Mouse (Mus musculus) Patski (cell line): ENCODE measurements at regions not wholly inside any gene's neighbourhood (a gene's known extent, or its start where the extent isn't known, plus 50 kb on each side); places are given as distances from the start of the nearest gene placed in this dataset.

ENCODE experiments used
- ATAC-seq: fragments of 100-300 bp; one replicate; pipeline ENCODE4 v1.8.0; 2021
- CTCF ChIA-PET: fragments of 350-600 bp; sonication (Branson Sonifier 250); formaldehyde crosslinking; loops from one replicate; lab custom pipeline; 2022; ENCODE audit warnings: inconsistent platforms; lab: Charles Lee
- POLR2A ChIA-PET: fragments of 350-600 bp; sonication (Branson Sonifier 250); formaldehyde crosslinking; loops from one replicate; lab custom pipeline; 2022; ENCODE audit warnings: antibody characterized with exemption, inconsistent platforms; lab: Charles Lee
- DNase-seq: peaks from one replicate; pipeline ENCODE4 v3.0.0-alpha.2; 2011; ENCODE audit warnings: low read depth, low spot score
- H3K27me3 ChIP-seq: fragments of 371-371 bp; one replicate; pipeline ENCODE4 v1.5.1; 2021
- CTCF ChIP-seq: fragments of 100-300 bp; IDR thresholded peaks from one replicate; pipeline ENCODE4 v1.5.1; 2021
- in situ Hi-C: fragments of 300-500 bp; cut with MboI; formaldehyde crosslinking; loops from 3 replicates; pipeline ENCODE4 v1.11.1; 2018; ENCODE audit warnings: low pct_unique_long_range_greater_than_20kb, mixed read lengths

GRCm38 (mm10) chr6:89003197-89003923 is 101.3 kb downstream of the Tpra1 start:
- CTCF ChIA-PET, result interaction anchor here (0.6 to 2.4 kb wide), 3 partner anchors 24 to 68 kb away, joined by 3 to 8 read pairs (median 7); no protein-coding TSS in a partner anchor

DNA sequence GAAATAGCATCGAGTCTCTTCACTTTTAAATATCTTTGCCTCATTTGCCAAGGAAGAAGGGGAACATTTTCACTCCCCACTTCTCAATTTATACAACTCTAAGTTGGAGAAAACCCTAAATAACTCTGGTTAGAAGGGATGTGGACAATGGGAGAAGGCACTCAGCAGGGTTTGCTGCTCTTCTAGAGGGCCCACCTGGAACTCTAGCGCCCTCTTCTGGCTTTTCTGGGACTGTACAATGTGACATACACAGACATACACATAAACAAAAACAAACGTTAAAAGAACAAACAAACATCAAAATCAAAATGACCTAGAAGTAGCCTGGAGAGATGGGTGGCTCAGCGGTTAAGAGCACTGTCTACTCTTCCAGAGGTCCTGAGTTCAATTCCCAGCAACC is 103.0 kb downstream of the Tpra1 start:
- no peak for ATAC-seq
- CTCF ChIA-PET, result interaction anchor here (2.1 to 2.4 kb wide), 2 partner anchors 25 to 70 kb away, joined by 7 to 8 read pairs; no protein-coding TSS in a partner anchor

More at GRCm38 (mm10) chr6:89003197-89003923, 101.3 kb downstream of the Tpra1 start:
- TF ChIP-seq CTCF, result no peak
- H3K27me3 ChIP-seq, result no peaks in the 10 kb centered on the region
- in situ Hi-C loops, result loop anchor here (5.0 kb wide), 1 partner anchor 66 kb away; no protein-coding TSS in a partner anchor
- POLR2A ChIA-PET, result no interaction called here
- ATAC-seq, result no peak
- no peak for DNase-seq

GRCm38 (mm10) chr6:89006997-89007396 is 104.9 kb downstream of the Tpra1 start:
- CTCF ChIA-PET, result interaction anchor here (0.7 to 1.6 kb wide), 6 partner anchors 13 to 67 kb away, joined by 3 to 6 read pairs (median 3); no protein-coding TSS in a partner anchor
- H3K27me3 ChIP-seq, result no peaks in the 10 kb centered on the region
- POLR2A ChIA-PET, result interaction anchor here (0.6 to 0.7 kb wide), 2 partner anchors 42 to 646 kb away, joined by 3 to 4 read pairs; no protein-coding TSS in a partner anchor
- in situ Hi-C loops, result no loop called here
- ATAC-seq (no peak), DNase-seq (no peak)
- TF ChIP-seq CTCF, result no peak

More for the DNA sequence above, 103.0 kb downstream of the Tpra1 start:
- TF ChIP-seq CTCF, result no peak
- no peaks in the 10 kb centered on the region for H3K27me3 ChIP-seq
- POLR2A ChIA-PET, result no interaction called here
- in situ Hi-C loops, result no loop called here
- DNase-seq, result no peak

DNA sequence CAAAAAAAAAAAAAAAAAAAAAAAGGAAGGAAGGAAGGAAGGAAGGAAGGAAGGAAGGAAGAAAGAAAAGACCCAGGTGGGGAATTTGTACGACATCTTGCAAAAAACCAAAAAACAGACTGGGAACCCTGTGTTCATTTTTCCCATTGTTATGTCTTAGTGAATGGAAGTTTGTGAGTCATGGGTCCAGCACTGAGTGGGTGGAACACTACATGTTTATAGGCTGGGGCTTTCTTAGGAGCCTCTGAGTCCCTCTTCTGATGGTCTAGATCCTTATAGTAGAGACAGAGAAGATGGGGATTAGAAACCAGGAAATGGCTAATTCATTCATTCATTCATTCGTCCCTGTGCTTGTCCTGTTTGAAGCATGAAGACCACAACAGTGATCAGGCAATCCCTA is 105.5 kb downstream of the Tpra1 start:
- CTCF ChIA-PET, result interaction anchor here (1.2 kb wide), 1 partner anchor 14 kb away, joined by 3 read pairs; no protein-coding TSS in a partner anchor
- no peaks in the 10 kb centered on the region for H3K27me3 ChIP-seq
- ATAC-seq (no peak), DNase-seq (no peak)
- POLR2A ChIA-PET, result interaction anchor here (0.6 to 0.7 kb wide), 2 partner anchors 43 to 646 kb away, joined by 3 to 4 read pairs; no protein-coding TSS in a partner anchor
- in situ Hi-C loops, result no loop called here
- no peak for TF ChIP-seq CTCF

DNA sequence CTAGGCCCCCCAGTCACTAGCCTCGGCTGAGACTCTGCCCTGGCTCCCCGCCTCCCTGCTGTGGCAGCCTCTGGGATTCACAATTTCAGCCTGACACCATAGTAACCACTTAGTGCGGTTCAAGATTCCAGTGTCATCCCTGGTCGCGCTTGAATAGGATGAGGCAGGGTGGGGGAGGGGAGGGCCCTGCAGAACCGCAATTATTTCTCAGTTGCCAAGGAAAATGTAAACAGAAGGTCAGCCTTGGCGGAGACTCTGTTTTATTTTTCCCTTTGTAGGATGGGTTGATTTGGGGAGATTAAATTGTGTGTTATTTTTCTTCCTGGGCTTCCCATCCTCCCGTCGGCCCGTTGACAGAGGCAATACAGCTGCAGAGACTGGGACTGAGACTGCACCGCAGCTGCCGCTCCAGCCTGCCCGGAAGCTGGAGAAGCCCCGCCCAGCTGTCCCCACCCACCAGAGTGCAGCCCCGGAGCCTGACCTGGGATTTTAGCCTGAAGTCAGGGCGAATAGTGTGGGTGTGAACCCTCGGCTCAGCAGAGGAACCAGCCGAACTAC is 106.6 kb downstream of the Tpra1 start:
- ChIA-PET POLR2A (no interaction called here), CTCF (interaction anchor here (0.9 kb wide), 1 partner anchor 73 kb away, joined by 3 read pairs; no protein-coding TSS in a partner anchor)
- ATAC-seq (peak; percentile 41), DNase-seq (peak; percentile 43)
- no peaks in the 10 kb centered on the region for H3K27me3 ChIP-seq
- no peak for TF ChIP-seq CTCF
- in situ Hi-C loops, result no loop called here

DNA sequence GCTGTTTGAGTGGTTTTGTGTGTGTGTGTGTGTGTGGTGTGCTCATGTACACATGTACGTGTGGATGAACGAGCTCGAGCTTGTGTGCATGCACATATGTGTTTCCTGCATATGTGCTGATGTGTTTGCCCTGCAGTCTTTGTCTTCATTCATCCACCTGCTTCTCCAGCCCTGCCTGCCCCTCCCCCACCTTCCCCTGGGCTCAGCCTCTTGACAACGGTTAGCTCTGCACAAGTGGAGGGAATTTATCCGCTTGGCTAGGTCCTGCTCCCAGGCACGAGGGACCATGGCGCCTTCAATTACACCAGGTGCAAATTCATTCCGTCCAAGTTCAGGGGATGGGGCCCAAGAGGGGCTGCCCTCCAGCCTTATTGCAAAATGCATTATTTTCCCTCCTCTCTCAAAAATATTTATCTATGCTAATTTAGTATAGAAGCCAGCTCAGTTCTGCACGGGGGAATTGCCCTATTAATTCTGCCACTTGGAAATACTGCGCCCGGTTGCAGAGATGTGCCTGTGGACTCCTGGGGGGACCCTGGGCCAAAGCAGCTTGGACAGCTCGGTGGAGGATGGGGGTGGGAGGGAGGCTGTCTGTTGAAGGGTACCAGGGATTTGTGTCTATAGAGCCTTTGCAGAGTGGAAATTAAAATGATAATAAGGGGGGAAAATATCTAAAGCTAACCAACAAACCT is 111.1 kb downstream of the Tpra1 start:
- ChIA-PET CTCF (interaction anchor here (1.0 to 1.5 kb wide), 2 partner anchors 23 to 49 kb away, joined by 3 to 4 read pairs; no protein-coding TSS in a partner anchor), POLR2A (no interaction called here)
- in situ Hi-C loops, result no loop called here
- TF ChIP-seq CTCF, result no peak
- no peak for DNase-seq
- H3K27me3 ChIP-seq, result no peaks in the 10 kb centered on the region
- no peak for ATAC-seq

GRCm38 (mm10) chr6:89013690-89014061 is 111.6 kb downstream of the Tpra1 start:
- no peak for ATAC-seq
- ChIA-PET CTCF (interaction anchor here (1.0 to 1.5 kb wide), 2 partner anchors 24 to 48 kb away, joined by 3 to 4 read pairs; no protein-coding TSS in a partner anchor), POLR2A (no interaction called here)
- no peak for TF ChIP-seq CTCF
- in situ Hi-C loops, result no loop called here
- DNase-seq, result no peak
- no peaks in the 10 kb centered on the region for H3K27me3 ChIP-seq

DNA sequence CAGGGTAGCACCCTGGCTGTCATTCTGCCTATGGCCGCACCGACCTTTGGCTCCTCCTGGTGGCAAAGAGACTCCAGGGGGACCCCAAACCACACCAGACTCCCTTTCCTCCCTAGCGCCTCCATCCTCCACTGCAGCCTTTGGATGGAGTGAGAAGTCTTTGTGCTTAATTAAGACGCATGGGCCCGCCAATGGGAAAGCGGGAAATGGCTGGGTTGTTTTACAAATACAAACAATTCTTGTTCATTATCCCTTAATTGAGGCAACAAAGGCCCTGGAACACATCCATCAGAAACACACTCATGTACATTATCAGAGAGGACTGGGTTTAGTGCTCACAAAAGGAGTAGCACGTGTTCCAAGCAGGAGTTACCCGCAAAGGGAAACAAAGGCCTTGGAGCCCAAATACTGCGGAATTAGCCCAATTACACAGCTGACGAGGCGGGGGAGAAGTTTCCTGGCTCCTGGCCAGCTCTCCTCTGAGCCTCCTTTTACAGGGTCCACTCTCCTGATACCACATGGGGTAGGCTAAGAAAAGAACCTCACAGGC is 122.1 kb downstream of the Tpra1 start:
- ChIA-PET POLR2A (no interaction called here), CTCF (no interaction called here)
- no peak for TF ChIP-seq CTCF
- DNase-seq, result no peak
- H3K27me3 ChIP-seq, result no peaks in the 10 kb centered on the region
- ATAC-seq, result no peak
- in situ Hi-C loops, result no loop called here

DNA sequence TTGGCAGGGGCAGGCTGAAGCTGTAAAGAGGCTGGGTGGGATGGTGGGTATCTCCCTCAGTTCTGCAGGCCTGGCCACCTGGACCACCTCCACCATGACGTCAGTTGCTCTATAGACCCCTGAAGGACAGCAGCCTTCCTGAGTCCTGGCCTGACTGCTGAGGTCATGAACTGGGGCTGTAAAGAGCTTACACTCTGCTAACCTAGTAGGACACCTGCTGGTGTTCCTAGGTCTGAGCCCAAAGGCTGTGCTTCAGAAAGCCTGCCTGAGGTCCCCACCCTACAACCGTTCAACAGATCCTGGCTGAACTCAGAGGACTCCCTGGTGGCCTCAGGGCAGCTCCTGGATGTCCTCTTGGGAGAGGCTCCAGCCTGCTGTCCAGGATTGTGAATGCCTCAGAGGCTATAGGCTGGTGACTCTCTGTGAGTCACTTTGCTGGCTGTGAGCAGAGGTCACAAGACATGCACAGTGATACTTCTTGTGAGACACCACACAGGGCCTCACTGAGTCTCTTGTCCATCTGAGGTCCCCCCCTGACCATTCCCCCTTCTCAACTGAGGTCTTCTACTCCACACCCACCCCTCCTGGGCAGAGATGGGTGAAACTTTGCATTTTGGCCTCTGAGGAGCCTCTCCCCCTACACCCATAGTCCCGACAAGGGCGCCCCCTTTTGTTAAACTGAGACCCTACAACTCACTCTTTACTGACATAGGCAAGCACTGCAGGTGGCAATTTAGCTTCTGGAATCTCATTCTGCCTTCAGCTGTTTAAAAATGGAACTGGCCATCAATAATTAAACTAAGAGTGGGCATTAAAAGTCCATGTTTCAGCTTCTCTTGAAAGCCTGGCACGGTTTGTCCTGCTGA is 131.6 kb downstream of the Tpra1 start:
- no peaks in the 10 kb centered on the region for H3K27me3 ChIP-seq
- ChIA-PET CTCF (interaction anchor here (0.7 to 1.9 kb wide), 13 partner anchors 8 to 599 kb away, joined by 3 to 14 read pairs (median 4); no protein-coding TSS in a partner anchor), POLR2A (interaction anchor here (0.6 to 1.1 kb wide), 2 partner anchors 54 to 558 kb away, joined by 3 to 11 read pairs; no protein-coding TSS in a partner anchor)
- DNase-seq (peak; percentile 49), ATAC-seq (peak; percentile 72)
- TF ChIP-seq CTCF, result no peak
- in situ Hi-C loops, result loop anchor here (5.0 to 10.0 kb wide), 3 partner anchors 101 to 601 kb away; no protein-coding TSS in a partner anchor
